Mouse (Mus musculus): ENCODE data around the gene Bach2.

Bach2 gene

GRCm38 (mm10) chr4:32223563-32223962 is 15.0 kb upstream of the Bach2 start:
- DNase-seq (ENCODE audit: extremely low read depth, low read depth, low spot score) = no peak

GRCm38 (mm10) chr4:32225191-32225590 is 13.4 kb upstream of the Bach2 start:
- no peak for DNase-seq (ENCODE audit: extremely low read depth, low read depth, low spot score)

- no peak for DNase-seq (ENCODE audit: extremely low read depth, low read depth, low spot score)
Measured at GRCm38 (mm10) chr4:32227970-32228557, 10.5 kb upstream of the Bach2 start.

GRCm38 (mm10) chr4:32229266-32229665 is 9.3 kb upstream of the Bach2 start:
- DNase-seq (ENCODE audit: extremely low read depth, low read depth, low spot score) = no peak

GRCm38 (mm10) chr4:32231258-32232055 is 7.1 kb upstream of the Bach2 start:
- peak; percentile 61 for DNase-seq (ENCODE audit: extremely low read depth, low read depth, low spot score)

- DNase-seq (ENCODE audit: extremely low read depth, low read depth, low spot score) = peak; percentile 58
Measured at GRCm38 (mm10) chr4:32235920-32236705, 2.5 kb upstream of the Bach2 start.

GRCm38 (mm10) chr4:32238921-32239748 is 531 bp downstream of the Bach2 start:
- DNase-seq (ENCODE audit: extremely low read depth, low read depth, low spot score) = no peak

GRCm38 (mm10) chr4:32239749-32240131 is 1.1 kb downstream of the Bach2 start:
- DNase-seq (ENCODE audit: extremely low read depth, low read depth, low spot score) = no peak

GRCm38 (mm10) chr4:32240457-32241030 is 1.9 kb downstream of the Bach2 start:
- no peak for DNase-seq (ENCODE audit: extremely low read depth, low read depth, low spot score)

GRCm38 (mm10) chr4:32241351-32241980 is 2.9 kb downstream of the Bach2 start:
- no peak for DNase-seq (ENCODE audit: extremely low read depth, low read depth, low spot score)

GRCm38 (mm10) chr4:32242122-32242615 is 3.6 kb downstream of the Bach2 start:
- no peak for DNase-seq (ENCODE audit: extremely low read depth, low read depth, low spot score)

GRCm38 (mm10) chr4:32243458-32243857 is 4.9 kb downstream of the Bach2 start:
- no peak for DNase-seq (ENCODE audit: extremely low read depth, low read depth, low spot score)

- no peak for DNase-seq (ENCODE audit: extremely low read depth, low read depth, low spot score)
Measured at GRCm38 (mm10) chr4:32244092-32244745, 5.6 kb downstream of the Bach2 start.

- DNase-seq (ENCODE audit: extremely low read depth, low read depth, low spot score) = no peak
Measured at GRCm38 (mm10) chr4:32245586-32245985, 7.0 kb downstream of the Bach2 start.

GRCm38 (mm10) chr4:32246020-32246419 is 7.4 kb downstream of the Bach2 start:
- DNase-seq (ENCODE audit: extremely low read depth, low read depth, low spot score) = no peak

- peak; percentile 43 for DNase-seq (ENCODE audit: extremely low read depth, low read depth, low spot score)
Measured at GRCm38 (mm10) chr4:32246801-32247200, 8.2 kb downstream of the Bach2 start.

GRCm38 (mm10) chr4:32247463-32248113 is 9.0 kb downstream of the Bach2 start:
- no peak for DNase-seq (ENCODE audit: extremely low read depth, low read depth, low spot score)

GRCm38 (mm10) chr4:32248236-32248635 is 9.6 kb downstream of the Bach2 start:
- DNase-seq (ENCODE audit: extremely low read depth, low read depth, low spot score) = no peak

- DNase-seq (ENCODE audit: extremely low read depth, low read depth, low spot score) = no peak
Measured at GRCm38 (mm10) chr4:32248990-32249393, 10.4 kb downstream of the Bach2 start.

Data from fat pad, adult 2 months (tissue).